Mouse (Mus musculus) liver, adult 2 months (tissue): ENCODE measurements around the gene Gm49373. TPM values are rescaled to one million over a fixed set of nuclear protein-coding genes. Genes with fewer than 3 reads are reported as not detected.
"Not testable (repeated sequence)": the region's sequence is repeated elsewhere in the genome, so short reads cannot be mapped to it uniquely, and the experiment has no call there.

Experiments
- DNase-seq: peaks from one replicate; pipeline ENCODE4 v3.0.0-alpha.2; 2011; ENCODE audit warnings: low read depth, low spot score; ENCODE audit errors: extremely low read depth
- H3K27ac ChIP-seq: fragments of 200-500 bp; replicated peaks from 2 replicates; pipeline ENCODE4 v1.5.1; 2012; ENCODE audit warnings: low read depth, mild to moderate bottlenecking, control low read depth, inconsistent platforms, low read length; ENCODE audit not compliant: insufficient read depth
- H3K27me3 ChIP-seq: fragments of 200-500 bp; 2 replicates; pipeline ENCODE4 v1.6.1; 2012; ENCODE audit warnings: mild to moderate bottlenecking, moderate library complexity, low read length, inconsistent platforms; ENCODE audit not compliant: control insufficient read depth, insufficient read depth
- H3K36me3 ChIP-seq: fragments of 200-500 bp; 2 replicates; pipeline ENCODE4 v1.6.1; 2012; ENCODE audit warnings: low read length, inconsistent platforms; ENCODE audit not compliant: control insufficient read depth, insufficient read depth
- H3K4me1 ChIP-seq: fragments of 200-500 bp; 2 replicates; pipeline ENCODE4 v1.6.1; 2011; ENCODE audit warnings: low read length; ENCODE audit not compliant: control insufficient read depth, insufficient read depth
- H3K4me3 ChIP-seq: fragments of 200-500 bp; 2 replicates; pipeline ENCODE4 v1.5.1; 2011; ENCODE audit warnings: low read depth, mild to moderate bottlenecking, control low read depth, low read length, moderate library complexity; ENCODE audit not compliant: insufficient read depth
- H3K79me2 ChIP-seq: fragments of 200-500 bp; 2 replicates; pipeline ENCODE4 v1.6.1; 2012; ENCODE audit warnings: inconsistent platforms, mild to moderate bottlenecking, low read length, moderate library complexity; ENCODE audit not compliant: control insufficient read depth, insufficient read depth
- H3K9ac ChIP-seq: fragments of 200-500 bp; 2 replicates; pipeline ENCODE4 v1.6.1; 2012; ENCODE audit warnings: low read depth, mild to moderate bottlenecking, control low read depth, inconsistent platforms, low read length
- CTCF ChIP-seq: fragments of 200-500 bp; IDR thresholded peaks from 2 replicates; pipeline ENCODE4 v1.5.1; 2011; ENCODE audit warnings: low read depth, low read length, control low read depth
- POLR2A ChIP-seq: fragments of 200-500 bp; IDR thresholded peaks from 2 replicates; pipeline ENCODE4 v1.6.1; 2011; ENCODE audit warnings: low read length, control low read depth; ENCODE audit not compliant: insufficient read depth; ENCODE audit errors: extremely low read depth
- WGBS: fragments of 180-500 bp; shearing (Covaris S2); methylation state at CpG from one replicate; pipeline ENCODE4 v1.1.7; 2018; 5-methylcytosine and 5-hydroxymethylcytosine counted together
- polyA plus RNA-seq: library from polyadenylated mRNA; depleted of rRNA; stranded (reverse); fragments of >200 nt; gene quantifications from 2 replicates; pipeline ENCODE4 v1.2.3, GENCODE M21; 2012
- total RNA-seq: library from RNA; depleted of rRNA; stranded (reverse); fragments of >200 nt; gene quantifications from 2 replicates; pipeline ENCODE4 v1.2.3, GENCODE M21; 2014

Gm49373 gene
- total and polyA plus RNA-seq, 2 experiments: 0.10 to 0.46 TPM

GRCm38 (mm10) chr9:21062928-21063327 lies 10.0 kb downstream of the Gm49373 start:
- DNase-seq: no peak
- Histone ChIP-seq H3K27me3 (no peaks in the 10 kb centered on the region), H3K27ac (no peak overlapping the region), H3K4me1 (no peaks in the 10 kb centered on the region), H3K4me3 (no peak overlapping the region), H3K36me3 (no peaks in the 10 kb centered on the region), H3K79me2 (no peaks in the 10 kb centered on the region), H3K9ac (no peak overlapping the region)
- WGBS: 80% methylated on average over 2 of the region's 2 CpGs
- TF ChIP-seq CTCF (no peak), POLR2A (no peak)

DNA sequence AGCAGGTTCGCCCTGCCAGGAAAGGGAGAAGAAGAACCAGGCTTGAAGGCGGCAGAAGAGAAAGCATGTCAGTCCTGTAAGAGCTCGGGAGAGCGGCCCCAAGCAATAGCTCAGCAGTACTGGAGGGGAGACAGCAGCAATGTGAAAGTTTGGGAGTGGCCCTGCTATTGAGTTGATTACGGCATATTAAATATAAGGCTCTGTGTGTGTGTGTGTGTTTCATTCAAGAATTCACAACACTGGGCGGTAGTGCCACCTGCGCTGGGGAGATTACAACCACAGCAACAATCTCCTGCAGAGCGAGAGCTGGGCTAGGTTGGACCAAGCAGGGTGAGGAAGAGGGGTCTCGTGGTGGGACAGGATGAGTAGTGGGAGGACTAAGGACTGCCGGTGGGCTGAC lies 21.3 kb downstream of the Gm49373 start:
- no peak for TF ChIP-seq POLR2A
- TF ChIP-seq CTCF: no peak
- Histone ChIP-seq H3K36me3 (no peaks in the 10 kb centered on the region), H3K4me3 (no peak overlapping the region), H3K79me2 (no peaks in the 10 kb centered on the region), H3K27ac (no peak overlapping the region), H3K4me1 (no peaks in the 10 kb centered on the region), H3K27me3 (no peaks in the 10 kb centered on the region), H3K9ac (no peak overlapping the region)
- DNase-seq: no peak
- 80% methylated on average over 10 of the region's 10 CpGs for WGBS

DNA sequence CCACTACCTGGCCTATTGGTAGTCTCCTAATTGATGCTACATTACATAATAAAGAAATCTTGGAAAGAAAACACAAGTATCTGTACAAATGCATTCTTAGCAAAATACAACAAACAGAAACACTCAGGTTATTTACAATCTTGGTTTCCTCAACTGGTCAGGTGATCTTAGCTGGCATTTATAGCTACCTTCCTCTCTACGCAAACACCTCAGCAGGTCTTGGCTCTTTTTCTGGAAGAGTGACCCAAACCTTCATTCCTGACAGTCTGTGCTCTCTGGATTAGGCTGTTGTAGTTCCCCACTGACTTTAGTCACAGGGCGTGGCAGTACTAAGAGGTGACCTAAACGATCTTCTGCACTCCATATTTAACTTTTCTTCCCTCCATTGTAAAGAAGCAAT lies 27.7 kb downstream of the Gm49373 start:
- no peaks in the 10 kb centered on the region for H3K36me3 ChIP-seq
- WGBS: 78% methylated on average over 3 of the region's 3 CpGs
- H3K27ac ChIP-seq: no peak overlapping the region
- H3K79me2 ChIP-seq: no peaks in the 10 kb centered on the region
- H3K4me1 ChIP-seq: no peaks in the 10 kb centered on the region
- no peaks in the 10 kb centered on the region for H3K27me3 ChIP-seq
- H3K4me3 ChIP-seq: no peak overlapping the region
- no peak overlapping the region for H3K9ac ChIP-seq
- DNase-seq: no peak
- TF ChIP-seq CTCF (no peak), POLR2A (no peak)

GRCm38 (mm10) chr9:21044785-21045184 lies 28.1 kb downstream of the Gm49373 start:
- not testable (repeated sequence) for H3K36me3 ChIP-seq, H3K4me3 ChIP-seq, H3K27ac ChIP-seq, H3K4me1 ChIP-seq, DNase-seq, H3K79me2 ChIP-seq, H3K27me3 ChIP-seq, H3K9ac ChIP-seq
- WGBS: 72% methylated on average over 1 of the region's 1 CpGs

GRCm38 (mm10) chr9:21043563-21043962 lies 29.3 kb downstream of the Gm49373 start:
- 90% methylated on average over 4 of the region's 4 CpGs for WGBS
- no peak for TF ChIP-seq CTCF
- TF ChIP-seq POLR2A: no peak

DNA sequence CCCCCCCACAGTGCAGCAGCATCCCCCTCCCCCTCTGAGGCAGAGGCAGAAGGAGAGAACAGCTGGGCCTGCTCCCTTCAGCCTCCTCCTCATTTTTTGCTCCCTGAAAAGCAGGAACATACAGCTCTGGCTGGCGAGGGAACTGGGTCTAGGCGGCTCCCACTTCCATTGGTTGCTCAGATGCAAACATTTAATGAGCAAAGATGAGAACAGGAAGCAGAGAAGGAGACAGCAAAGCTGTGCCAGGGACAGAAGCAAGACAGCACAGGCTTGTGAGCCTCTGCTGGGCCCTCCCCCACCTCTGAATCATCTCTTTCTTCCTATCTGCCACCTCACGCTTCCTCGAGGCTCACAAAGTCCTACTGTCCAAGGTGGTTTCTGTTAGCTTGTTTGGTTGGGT lies 31.6 kb downstream of the Gm49373 start:
- Histone ChIP-seq H3K9ac (no peak overlapping the region), H3K27me3 (peaks cover 19% of the 10 kb centered on the region), H3K79me2 (no peaks in the 10 kb centered on the region), H3K27ac (no peak overlapping the region), H3K4me3 (no peak overlapping the region), H3K4me1 (0 out of 2 replicates have a peak, but pooled peaks cover 2% of the 10 kb centered on the region), H3K36me3 (no peaks in the 10 kb centered on the region)
- WGBS: 63% methylated on average over 4 of the region's 4 CpGs
- TF ChIP-seq CTCF (no peak), POLR2A (no peak)
- no peak for DNase-seq

More at GRCm38 (mm10) chr9:21043563-21043962, 29.3 kb downstream of the Gm49373 start:
- Histone ChIP-seq H3K27me3 (0 out of 2 replicates have a peak, but pooled peaks cover under 1% of the 10 kb centered on the region), H3K9ac (no peak overlapping the region), H3K36me3 (no peaks in the 10 kb centered on the region), H3K4me1 (no peaks in the 10 kb centered on the region), H3K4me3 (no peak overlapping the region), H3K79me2 (no peaks in the 10 kb centered on the region), H3K27ac (no peak overlapping the region)
- no peak for DNase-seq
